Mouse (Mus musculus) forebrain, embryonic 11.5 days (tissue): ENCODE data around the gene Rsbn1. TPM values are rescaled to one million over a fixed set of nuclear protein-coding genes. Genes with fewer than 3 reads are reported as not detected.

Source experiments
- ATAC-seq: fragments of 200-750 bp; cut with Nextera tagmentation; replicated peaks from 2 replicates; pipeline ENCODE4 v1.8.0; 2017; ENCODE audit warnings: moderate TSS enrichment; ENCODE audit not compliant: low FRiP score
- DNase-seq: peaks from one replicate; pipeline ENCODE4 v3.0.0-alpha.2; 2017; ENCODE audit warnings: low spot score
- H3K27ac ChIP-seq: fragments of 300-500 bp; sonication (generic); 2 replicates; pipeline ENCODE4 v1.5.1; 2014; ENCODE audit warnings: low read depth, low read length
- H3K27me3 ChIP-seq: fragments of 300-500 bp; sonication (generic); 2 replicates; pipeline ENCODE4 v1.6.1; 2014; ENCODE audit warnings: mild to moderate bottlenecking, low read length, mixed read lengths; ENCODE audit not compliant: control insufficient read depth, insufficient read depth
- H3K36me3 ChIP-seq: fragments of 300-500 bp; sonication (generic); 2 replicates; pipeline ENCODE4 v1.6.1; 2014; ENCODE audit warnings: mild to moderate bottlenecking, low read length, moderate library complexity, mixed read lengths; ENCODE audit not compliant: control insufficient read depth, insufficient read depth
- H3K4me1 ChIP-seq: fragments of 300-500 bp; sonication (generic); replicated peaks from 2 replicates; pipeline ENCODE4 v1.6.1; 2014; ENCODE audit warnings: low read length, mixed read lengths; ENCODE audit not compliant: control insufficient read depth, insufficient read depth
- H3K4me2 ChIP-seq: fragments of 300-500 bp; sonication (generic); 2 replicates; pipeline ENCODE4 v1.6.1; 2014; ENCODE audit warnings: low read depth, mild to moderate bottlenecking, low read length, moderate library complexity, mixed read lengths; ENCODE audit not compliant: severe bottlenecking
- H3K4me3 ChIP-seq: fragments of 300-500 bp; sonication (generic); 2 replicates; pipeline ENCODE4 v1.5.1; 2014; ENCODE audit warnings: low read depth, low read length
- H3K9ac ChIP-seq: fragments of 300-500 bp; sonication (generic); 2 replicates; pipeline ENCODE4 v1.6.1; 2014; ENCODE audit warnings: low read length
- H3K9me3 ChIP-seq: fragments of 300-500 bp; sonication (generic); 2 replicates; pipeline ENCODE4 v1.6.1; 2016; ENCODE audit warnings: low read length, mixed read lengths; ENCODE audit not compliant: control insufficient read depth
- WGBS: fragments of 180-500 bp; shearing (Covaris S2); extraction: QIAGEN DNeasy Blood & Tissue Kit; methylation state at CpG from one replicate; pipeline ENCODE4 v1.1.7; 2014; 5-methylcytosine and 5-hydroxymethylcytosine counted together
- polyA plus RNA-seq: library from polyadenylated mRNA; unstranded; fragments of >200 nt; fragmentation: Nextera tagmentation; extraction: Ambion mirVana; gene quantifications from 2 replicates; pipeline ENCODE4 v1.2.1, GENCODE M21; 2014

Gene Rsbn1
- 21.6 and 23.6 TPM in 2 replicates for polyA plus RNA-seq

DNA sequence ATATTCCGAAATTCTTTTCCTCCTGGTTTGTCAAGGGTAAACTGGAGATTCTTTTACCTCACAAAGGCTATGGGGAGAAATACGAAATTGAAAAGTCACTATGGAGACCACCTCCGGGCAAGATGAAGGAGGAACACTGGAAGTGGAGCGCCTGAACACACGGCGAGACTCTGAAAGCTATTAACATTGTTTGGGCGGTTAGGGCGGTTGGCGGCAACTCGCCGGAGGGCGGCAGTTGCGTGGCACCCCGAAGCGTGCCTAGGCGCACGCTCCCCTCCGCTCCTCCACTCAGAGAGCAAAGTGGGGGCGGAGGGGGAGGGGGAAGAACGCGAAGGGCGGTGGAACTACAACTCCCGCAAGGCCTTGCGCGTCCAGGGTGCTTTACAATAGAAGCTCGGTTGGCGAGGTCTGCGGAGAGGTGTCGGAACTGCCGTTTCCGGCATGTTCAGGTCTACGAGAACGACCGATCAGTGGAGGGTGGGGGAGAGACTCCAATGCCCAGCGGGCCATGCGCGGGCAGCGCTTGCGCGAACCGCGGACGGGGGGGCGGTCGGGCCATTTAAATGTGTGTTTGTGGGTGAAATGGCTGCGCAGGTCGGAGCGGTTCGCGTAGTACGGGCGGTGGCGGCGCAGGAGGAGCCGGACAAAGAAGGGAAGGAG lies at the start of gene Rsbn1:
Gene Rsbn1, plus strand, starts transcription at position 111 of the 660 bp plus-strand sequence.
- peak within 1 kb of the TSS; percentile 99 for H3K4me3 ChIP-seq
- peak; percentile 100 for ATAC-seq
- peak within 1 kb of the TSS; percentile 90 for H3K9ac ChIP-seq
- WGBS, result under 1% methylated on average over 54 of the region's 55 CpGs
- H3K27ac ChIP-seq, result peak within 1 kb of the TSS; percentile 85
- DNase-seq, result peak; percentile 98
- H3K27me3 ChIP-seq, result no peaks in the 10 kb centered on the region
- H3K4me2 ChIP-seq, result peak within 1 kb of the TSS; percentile 64
- H3K36me3 ChIP-seq, result no peaks in the 10 kb centered on the region
- H3K9me3 ChIP-seq, result no peaks in the 10 kb centered on the region
- H3K4me1 ChIP-seq, result peaks cover 3% of the 10 kb centered on the region; the same call in 1 of the 2 replicates

GRCm38 (mm10) chr3:103864200-103864599 lies 49.7 kb upstream of the Rsbn1 start:
- no peak overlapping the region for H3K9ac ChIP-seq
- DNase-seq (no peak), ATAC-seq (no peak)
- no peak overlapping the region for H3K4me2 ChIP-seq
- H3K9me3 ChIP-seq, result no peaks in the 10 kb centered on the region
- H3K4me1 ChIP-seq, result no peaks in the 10 kb centered on the region
- H3K36me3 ChIP-seq, result no peaks in the 10 kb centered on the region
- no peak overlapping the region for H3K4me3 ChIP-seq
- no peak overlapping the region for H3K27ac ChIP-seq
- WGBS, result 93% methylated on average over 6 of the region's 6 CpGs
- H3K27me3 ChIP-seq, result no peaks in the 10 kb centered on the region

DNA sequence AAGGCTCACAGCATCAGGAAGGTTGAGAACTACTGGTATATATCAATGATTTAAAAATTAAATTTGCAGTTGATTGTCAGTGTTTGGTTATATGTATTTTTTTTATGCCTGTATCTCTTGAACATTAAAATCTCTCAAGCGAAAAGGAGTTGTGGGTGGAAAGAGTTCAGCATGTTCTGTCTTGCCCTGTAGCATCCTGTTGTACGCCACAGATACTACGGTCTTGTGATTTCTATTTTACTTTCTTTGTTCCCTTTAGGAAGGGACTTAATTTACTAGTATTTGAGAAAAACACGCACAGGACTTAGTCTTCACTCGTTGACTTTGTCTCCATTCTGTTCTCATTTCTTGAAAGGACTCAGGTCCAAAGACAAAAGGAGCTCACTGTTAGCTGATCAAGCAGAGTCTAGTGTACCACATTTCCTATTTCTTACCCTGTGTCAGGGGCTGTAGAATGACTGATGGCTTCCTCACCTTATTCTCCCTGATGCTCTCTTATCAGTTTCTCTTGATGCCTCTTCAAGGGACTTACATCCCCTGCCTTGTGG lies 46.4 kb upstream of the Rsbn1 start:
- no peak for DNase-seq
- Histone ChIP-seq H3K36me3 (no peaks in the 10 kb centered on the region), H3K27me3 (no peaks in the 10 kb centered on the region), H3K27ac (no peak overlapping the region), H3K4me1 (no peaks in the 10 kb centered on the region), H3K4me2 (no peak overlapping the region), H3K4me3 (no peak overlapping the region), H3K9ac (no peak overlapping the region), H3K9me3 (no peaks in the 10 kb centered on the region)
- ATAC-seq, result no peak
- WGBS, result 86% methylated on average over 5 of the region's 5 CpGs

GRCm38 (mm10) chr3:103868008-103868407 lies 45.9 kb upstream of the Rsbn1 start:
- Histone ChIP-seq H3K27ac (no peak overlapping the region), H3K9ac (no peak overlapping the region), H3K9me3 (no peaks in the 10 kb centered on the region), H3K4me3 (no peak overlapping the region), H3K27me3 (no peaks in the 10 kb centered on the region), H3K4me2 (no peak overlapping the region), H3K36me3 (no peaks in the 10 kb centered on the region), H3K4me1 (no peaks in the 10 kb centered on the region)
- WGBS, result 83% methylated on average over 4 of the region's 4 CpGs
- DNase-seq (no peak), ATAC-seq (no peak)

- no peak for DNase-seq
- Histone ChIP-seq H3K36me3 (no peaks in the 10 kb centered on the region), H3K4me2 (no peak overlapping the region), H3K4me1 (no peaks in the 10 kb centered on the region), H3K9ac (no peak overlapping the region), H3K27ac (no peak overlapping the region), H3K9me3 (no peaks in the 10 kb centered on the region), H3K4me3 (no peak overlapping the region), H3K27me3 (no peaks in the 10 kb centered on the region)
- 77% methylated on average over 3 of the region's 3 CpGs for WGBS
- ATAC-seq, result no peak
Observed at GRCm38 (mm10) chr3:103872663-103873098, 41.2 kb upstream of the Rsbn1 start.

GRCm38 (mm10) chr3:103874329-103874728 lies 39.6 kb upstream of the Rsbn1 start:
- Histone ChIP-seq H3K4me2 (no peak overlapping the region), H3K4me3 (no peak overlapping the region), H3K27me3 (no peaks in the 10 kb centered on the region), H3K27ac (no peak overlapping the region), H3K9ac (no peak overlapping the region), H3K4me1 (no peaks in the 10 kb centered on the region), H3K36me3 (no peaks in the 10 kb centered on the region), H3K9me3 (no peaks in the 10 kb centered on the region)
- DNase-seq (no peak), ATAC-seq (no peak)
- WGBS, result 75% methylated on average over 7 of the region's 7 CpGs

DNA sequence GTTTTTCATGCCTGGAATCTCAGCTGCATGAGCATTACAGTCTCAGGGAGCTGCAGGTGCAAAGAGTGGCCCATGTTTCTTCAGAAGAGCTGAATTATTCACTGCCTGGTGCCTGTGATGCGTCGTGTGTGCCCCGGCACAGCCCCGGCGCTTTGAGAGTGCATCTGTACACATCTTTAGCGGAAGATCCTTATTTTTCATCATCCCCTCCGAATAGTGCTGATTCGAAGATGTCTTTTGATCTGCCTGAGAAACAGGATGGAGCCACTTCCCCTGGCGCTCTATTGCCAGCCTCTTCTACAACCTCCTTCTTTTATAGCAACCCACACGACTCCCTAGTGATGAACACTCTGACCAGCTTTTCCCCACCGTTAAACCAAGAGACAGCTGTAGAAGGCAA lies 28.0 kb upstream of the Rsbn1 start:
- no peak overlapping the region for H3K9ac ChIP-seq
- WGBS, result 84% methylated on average over 11 of the region's 11 CpGs
- no peak overlapping the region for H3K4me3 ChIP-seq
- no peak overlapping the region for H3K4me2 ChIP-seq
- no peaks in the 10 kb centered on the region for H3K4me1 ChIP-seq
- no peak overlapping the region for H3K27ac ChIP-seq
- no peaks in the 10 kb centered on the region for H3K36me3 ChIP-seq
- ATAC-seq (no peak), DNase-seq (no peak)
- H3K27me3 ChIP-seq, result no peaks in the 10 kb centered on the region
- no peaks in the 10 kb centered on the region for H3K9me3 ChIP-seq

DNA sequence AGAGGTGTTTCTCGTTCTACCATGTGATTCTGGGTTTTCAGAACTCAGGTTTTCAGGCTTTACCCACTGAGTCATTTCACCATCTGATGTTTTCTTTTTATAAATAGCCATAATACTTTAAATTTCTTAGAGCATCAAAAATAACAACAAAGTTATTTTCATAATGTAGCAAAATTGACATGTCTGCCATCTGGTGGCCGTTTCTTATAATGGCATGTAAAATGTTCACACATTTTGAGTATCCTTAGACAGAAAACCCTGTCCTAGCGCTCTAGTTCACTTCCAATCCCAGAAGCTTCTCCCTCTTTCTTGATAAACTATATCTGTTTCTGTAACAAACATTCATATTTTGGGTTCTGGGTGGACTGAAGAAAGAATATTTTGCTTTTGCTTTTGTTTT lies 26.3 kb upstream of the Rsbn1 start:
- H3K9me3 ChIP-seq, result no peaks in the 10 kb centered on the region
- H3K4me3 ChIP-seq, result no peak overlapping the region
- H3K27ac ChIP-seq, result no peak overlapping the region
- no peaks in the 10 kb centered on the region for H3K36me3 ChIP-seq
- no peak overlapping the region for H3K4me2 ChIP-seq
- ATAC-seq (no peak), DNase-seq (no peak)
- no peaks in the 10 kb centered on the region for H3K27me3 ChIP-seq
- WGBS, result 41% methylated on average over 3 of the region's 3 CpGs
- no peaks in the 10 kb centered on the region for H3K4me1 ChIP-seq
- H3K9ac ChIP-seq, result no peak overlapping the region

- ATAC-seq (no peak), DNase-seq (no peak)
- H3K9me3 ChIP-seq, result no peaks in the 10 kb centered on the region
- no peaks in the 10 kb centered on the region for H3K27me3 ChIP-seq
- no peak overlapping the region for H3K4me3 ChIP-seq
- H3K36me3 ChIP-seq, result no peaks in the 10 kb centered on the region
- no peaks in the 10 kb centered on the region for H3K4me1 ChIP-seq
- no peak overlapping the region for H3K27ac ChIP-seq
- no peak overlapping the region for H3K4me2 ChIP-seq
- H3K9ac ChIP-seq, result no peak overlapping the region
- 94% methylated on average over 3 of the region's 3 CpGs for WGBS
Observed at GRCm38 (mm10) chr3:103893374-103893773, 20.5 kb upstream of the Rsbn1 start.
